Mouse (Mus musculus) CH12.LX (cell line): ENCODE measurements around the gene Calm4. TPM values are rescaled to one million over a fixed set of nuclear protein-coding genes. Genes with fewer than 3 reads are reported as not detected.

ENCODE experiments used
- DNase-seq: peaks from one replicate; pipeline ENCODE4 v3.0.0-alpha.2; 2013; ENCODE audit errors: extremely low read depth
- H3K27ac ChIP-seq: 2 replicates; pipeline ENCODE4 v1.5.1; 2012; ENCODE audit warnings: low read depth, mild to moderate bottlenecking, control low read depth, moderate library complexity; ENCODE audit not compliant: insufficient read depth
- H3K27me3 ChIP-seq: replicated peaks from 2 replicates; pipeline ENCODE3; 2012; ENCODE audit warnings: inconsistent platforms
- H3K36me3 ChIP-seq, 2 experiments: replicated peaks in 1 of 2; 2 replicates each; pipeline versions ENCODE3 to v1.6.1; 2012; ENCODE audit warnings: inconsistent platforms in 1 of 2, low read length in 1 of 2, mild to moderate bottlenecking in 1 of 2, mixed read lengths in 1 of 2, moderate library complexity in 1 of 2; ENCODE audit not compliant: control insufficient read depth in 1 of 2, insufficient read depth in 1 of 2
- H3K4me1 ChIP-seq, 2 experiments: 2 replicates each; pipeline ENCODE4 v1.6.1; 2012; ENCODE audit warnings: inconsistent platforms in 1 of 2, moderate library complexity in 1 of 2; ENCODE audit not compliant: insufficient read depth in 2 of 2, control insufficient read depth in 1 of 2
- H3K4me2 ChIP-seq: 2 replicates; pipeline ENCODE4 v1.6.1; 2012; ENCODE audit warnings: low read depth, mild to moderate bottlenecking, control low read depth; ENCODE audit not compliant: poor library complexity, insufficient read depth, severe bottlenecking
- H3K4me3 ChIP-seq, 3 experiments: fragments of 150-350 bp in 1 of 3; sonication (generic) in 1 of 3; replicated peaks in 1 of 3; 2 replicates each; pipeline versions ENCODE3 to v1.5.1; 2011 to 2012; ENCODE audit warnings: low read depth in 2 of 3, low read length in 2 of 3, mild to moderate bottlenecking in 2 of 3, moderate library complexity in 2 of 3, control low read depth in 1 of 3, improper control_type of control experiment in 1 of 3, inconsistent platforms in 1 of 3, mixed read lengths in 1 of 3; ENCODE audit not compliant: poor library complexity in 1 of 3
- H3K79me2 ChIP-seq: replicated peaks from 2 replicates; pipeline ENCODE4 v1.6.1; 2012; ENCODE audit warnings: mild to moderate bottlenecking, moderate library complexity; ENCODE audit not compliant: control insufficient read depth, poor library complexity, insufficient read depth, severe bottlenecking; ENCODE audit errors: extremely low read depth
- H3K9ac ChIP-seq: 2 replicates; pipeline ENCODE4 v1.6.1; 2012; ENCODE audit warnings: low read depth, mild to moderate bottlenecking, control low read depth, moderate library complexity; ENCODE audit not compliant: insufficient read depth
- H3K9me3 ChIP-seq: replicated peaks from 2 replicates; pipeline ENCODE3; 2012; ENCODE audit warnings: low read length, inconsistent platforms, mixed read lengths
- CHD2 ChIP-seq: IDR thresholded peaks from 2 replicates; pipeline ENCODE4 v1.6.1; 2011; ENCODE audit warnings: low read length, improper control_type of control experiment
- CTCF ChIP-seq, 2 experiments: IDR thresholded peaks in 1 of 2; conservative IDR thresholded peaks in 1 of 2; 2 replicates each; pipeline ENCODE4 v1.5.1; 2011 to 2012; ENCODE audit warnings: low read depth in 2 of 2, low read length in 2 of 2, improper control_type of control experiment in 1 of 2, inconsistent platforms in 1 of 2, mild to moderate bottlenecking in 1 of 2, moderate library complexity in 1 of 2
- ELF1 ChIP-seq: IDR thresholded peaks from 2 replicates; pipeline ENCODE4 v1.6.1; 2014; ENCODE audit warnings: low read depth, mild to moderate bottlenecking, inconsistent platforms, low read length, improper control_type of control experiment
- EP300 ChIP-seq: IDR thresholded peaks from 2 replicates; pipeline ENCODE4 v1.6.1; 2011; ENCODE audit warnings: low read length, improper control_type of control experiment
- ETS1 ChIP-seq: conservative IDR thresholded peaks from 2 replicates; pipeline ENCODE4 v1.6.1; 2012; ENCODE audit warnings: low read depth, mild to moderate bottlenecking, inconsistent platforms, low read length, improper control_type of control experiment, moderate library complexity
- JUND ChIP-seq: conservative IDR thresholded peaks from 2 replicates; pipeline ENCODE4 v1.6.1; 2011; ENCODE audit warnings: low read depth, low read length, improper control_type of control experiment
- MAFK ChIP-seq: IDR thresholded peaks from 2 replicates; pipeline ENCODE4 v1.6.1; 2011; ENCODE audit warnings: low read length, improper control_type of control experiment; ENCODE audit not compliant: insufficient replicate concordance
- MEF2A ChIP-seq: IDR thresholded peaks from 2 replicates; pipeline ENCODE4 v1.6.1; 2014; ENCODE audit warnings: low read depth, mild to moderate bottlenecking, inconsistent platforms, low read length, improper control_type of control experiment, borderline replicate concordance
- MXI1 ChIP-seq: IDR thresholded peaks from 2 replicates; pipeline ENCODE4 v1.6.1; 2011; ENCODE audit warnings: mild to moderate bottlenecking, low read depth, low read length, improper control_type of control experiment
- MYC ChIP-seq: IDR thresholded peaks from 2 replicates; pipeline ENCODE4 v1.6.1; 2011; ENCODE audit warnings: low read depth, mild to moderate bottlenecking, improper control_type of control experiment, low read length
- NELFE ChIP-seq: IDR thresholded peaks from 2 replicates; pipeline ENCODE4 v1.6.1; 2011; ENCODE audit warnings: low read depth, low read length, improper control_type of control experiment
- PAX5 ChIP-seq: IDR thresholded peaks from 2 replicates; pipeline ENCODE4 v1.6.1; 2012; ENCODE audit warnings: low read length, inconsistent platforms, mixed read lengths
- POLR2A ChIP-seq: IDR thresholded peaks from 2 replicates; pipeline ENCODE4 v1.6.1; 2011; ENCODE audit warnings: low read depth, mild to moderate bottlenecking, improper control_type of control experiment, low read length
- POLR2AphosphoS2 ChIP-seq: IDR thresholded peaks from 2 replicates; pipeline ENCODE4 v1.6.1; 2011; ENCODE audit warnings: low read depth, low read length, improper control_type of control experiment
- RAD21 ChIP-seq: IDR thresholded peaks from 2 replicates; pipeline ENCODE4 v1.6.1; 2011; ENCODE audit warnings: low read depth, mild to moderate bottlenecking, low read length, improper control_type of control experiment, moderate library complexity
- RCOR1 ChIP-seq: conservative IDR thresholded peaks from 2 replicates; pipeline ENCODE4 v1.6.1; 2012; ENCODE audit warnings: low read depth, mild to moderate bottlenecking, inconsistent platforms, low read length, improper control_type of control experiment
- SIN3A ChIP-seq: IDR thresholded peaks from 2 replicates; pipeline ENCODE4 v1.6.1; 2012; ENCODE audit warnings: low read length, improper control_type of control experiment, inconsistent platforms
- USF2 ChIP-seq: conservative IDR thresholded peaks from 2 replicates; pipeline ENCODE4 v1.6.1; 2011; ENCODE audit warnings: low read depth, low read length, improper control_type of control experiment
- ZC3H11A ChIP-seq: IDR thresholded peaks from 2 replicates; pipeline ENCODE4 v1.6.1; 2012; ENCODE audit warnings: low read depth, mild to moderate bottlenecking, inconsistent platforms, low read length, improper control_type of control experiment
- ZMIZ1 ChIP-seq: IDR thresholded peaks from 2 replicates; pipeline ENCODE4 v1.6.1; 2012; ENCODE audit warnings: low read depth, mild to moderate bottlenecking, inconsistent platforms, low read length, improper control_type of control experiment
- ZNF384 ChIP-seq: IDR thresholded peaks from 2 replicates; pipeline ENCODE4 v1.6.1; 2012; ENCODE audit warnings: low read depth, low read length, improper control_type of control experiment, inconsistent platforms
- dilution Hi-C: fragments of 300-500 bp; cut with MboI; formaldehyde crosslinking; loops from 2 replicates; pipeline ENCODE4 v1.14.3; 2020; ENCODE audit warnings: low sequenced_read_pairs; ENCODE audit not compliant: extremely low pct_unique_long_range_greater_than_20kb, extremely low pct_ligation_motif_present
- in situ Hi-C: fragments of 300-500 bp; cut with MboI; formaldehyde crosslinking; loops from 3 replicates; pipeline ENCODE4 v1.14.3; 2019; ENCODE audit warnings: low sequenced_read_pairs, low pct_ligation_motif_present, low pct_unique_long_range_greater_than_20kb, mixed read lengths
- polyA plus RNA-seq: library from polyadenylated mRNA; unstranded; fragments of >175 nt; gene quantifications from 2 replicates; pipeline ENCODE4 v1.2.1, GENCODE M21; 2012; ENCODE audit warnings: low read depth; ENCODE audit not compliant: insufficient read length
- total RNA-seq, 2 experiments: library from RNA; depleted of rRNA; stranded (reverse); fragments of 300-350 nt in 1 of 2; fragments of >200 nt in 1 of 2; gene quantifications; 2 replicates each; pipeline ENCODE4 v1.2.3; 2012 to 2014

Calm4 gene
- total and polyA plus RNA-seq, 3 experiments, result not detected

- Histone ChIP-seq H3K4me2 (no peak overlapping the region), H3K36me3 (no peaks in the 10 kb centered on the region), H3K9me3 (no peaks in the 10 kb centered on the region), H3K4me3 (no peak overlapping the region), H3K79me2 (no peaks in the 10 kb centered on the region), H3K27ac (no peak overlapping the region), H3K9ac (no peak overlapping the region), H3K4me1 (peaks cover 0 to 3% of the 10 kb centered on the region in 2 experiments; a peak in 1 of 4 replicates), H3K27me3 (no peaks in the 10 kb centered on the region)
- TF ChIP-seq RAD21 (no peak), MYC (no peak)
- in situ Hi-C loops (no loop called here), dilution Hi-C loops (no loop called here)
- DNase-seq, result no peak
Observed at GRCm38 (mm10) chr13:3805638-3806037, 31.9 kb upstream of the Calm4 start.

GRCm38 (mm10) chr13:3807131-3807827 is 30.3 kb upstream of the Calm4 start:
- TF ChIP-seq ZC3H11A (no peak), MEF2A (no peak), ELF1 (no peak), JUND (no peak), MXI1 (no peak), ETS1 (no peak), MYC (no peak), ZNF384 (no peak), SIN3A (no peak), PAX5 (no peak), CTCF (conservative IDR thresholded peaks at IDR 0.05 in 1 of 2, IDR thresholded peaks at IDR 0.05 in 1 of 2; ENCODE audit: low read depth in 2 of 2, low read length in 2 of 2) (no peak), POLR2AphosphoS2 (no peak), NELFE (no peak), POLR2A (no peak), MAFK (no peak), RCOR1 (no peak), ZMIZ1 (no peak), CHD2 (no peak), EP300 (no peak), USF2 (no peak)
- dilution Hi-C loops (no loop called here), in situ Hi-C loops (no loop called here)
- Histone ChIP-seq H3K4me1 (peaks cover 0 to 3% of the 10 kb centered on the region in 2 experiments; a peak in 1 of 4 replicates), H3K27me3 (no peaks in the 10 kb centered on the region), H3K79me2 (no peaks in the 10 kb centered on the region), H3K4me3 (no peak overlapping the region), H3K9me3 (no peaks in the 10 kb centered on the region), H3K27ac (no peak overlapping the region), H3K9ac (no peak overlapping the region), H3K4me2 (no peak overlapping the region), H3K36me3 (no peaks in the 10 kb centered on the region)
- DNase-seq, result no peak
